Comparison of ENCODE assay signal across 11 mouse cellular contexts in genomic region chr2:181577981-181578581, GRCm38 (mm10). TPM values are rescaled to one million over a fixed set of nuclear protein-coding genes. Genes with fewer than 3 reads are reported as not detected.
DNase-seq lines count a peak whose midpoint lies in the region; ATAC-seq lines count a peak whose summit lies in the region.
"Had no signal": no experiment of that assay in that cellular context is flagged by ENCODE, and none has a peak within 500 bp of the region (broad histone marks: within the 10 kb centered on the region; RNA-seq: fewer than 3 reads in every experiment).

No protein-coding gene starts in this region.

- WGBS in midbrain, embryonic 10.5 days: 85% methylated on average over 7 of the region's 7 CpGs
- WGBS in midbrain, embryonic 11.5 days: 83% methylated on average over 7 of the region's 7 CpGs
- 21% methylated on average over 7 of the region's 7 CpGs for WGBS in liver, embryonic 15.5 days (ENCODE audit: insufficient replicate concordance)
- WGBS in hindbrain, embryonic 14.5 days: 82% methylated on average over 7 of the region's 7 CpGs

- H3K27ac ChIP-seq in midbrain, embryonic 10.5 days (replicated peaks): no peak overlapping the region
- H3K27ac ChIP-seq in midbrain, embryonic 11.5 days (ENCODE audit: low read depth, low read length): no peak overlapping the region
- H3K27ac ChIP-seq in liver, embryonic 15.5 days (replicated peaks): peak overlapping the region; percentile 66
- no peak overlapping the region for H3K27ac ChIP-seq in hindbrain, embryonic 14.5 days
- H3K27ac ChIP-seq: layer of hippocampus, adult 2 months had no signal

- no peak overlapping the region for H3K4me2 ChIP-seq in midbrain, embryonic 11.5 days
- H3K4me2 ChIP-seq in liver, embryonic 15.5 days: peak overlapping the region; percentile 48
- H3K4me2 ChIP-seq in hindbrain, embryonic 14.5 days (replicated peaks): no peak overlapping the region
- H3K4me2 ChIP-seq: hindbrain, embryonic 12.5 days had no signal

- no peak overlapping the region for H3K9ac ChIP-seq in midbrain, embryonic 11.5 days (ENCODE audit: low read length)
- H3K9ac ChIP-seq in liver, embryonic 15.5 days: peak overlapping the region; percentile 26; the same call in 1 of the 2 replicates
- H3K9ac ChIP-seq in hindbrain, embryonic 14.5 days: no peak overlapping the region
- H3K9ac ChIP-seq: hindbrain, embryonic 12.5 days had no signal

- peak; percentile 54 for DNase-seq in gastrocnemius, adult 18-20 months (ENCODE audit: low spot score)
- no peak for DNase-seq in gastrocnemius, postnatal 4 days (ENCODE audit: low spot score in 2 of 2)
- peak; percentile 11 for DNase-seq in midbrain, embryonic 10.5 days (ENCODE audit: low spot score)
- DNase-seq in midbrain, embryonic 11.5 days (ENCODE audit: low spot score, missing footprints): no peak
- peak; percentile 80 to 83 for DNase-seq in cerebellum, postnatal 10 days
- DNase-seq in lung, adult 18-20 months: no peak
- no peak for DNase-seq in hindbrain, embryonic 14.5 days (ENCODE audit: low spot score)

- H3K27me3 ChIP-seq in midbrain, embryonic 10.5 days (ENCODE audit: low read depth, poor library complexity, severe bottlenecking): no peaks in the 10 kb centered on the region
- no peaks in the 10 kb centered on the region for H3K27me3 ChIP-seq in midbrain, embryonic 11.5 days (ENCODE audit: control insufficient read depth, insufficient read depth, low read length)
- no peaks in the 10 kb centered on the region for H3K27me3 ChIP-seq in liver, embryonic 15.5 days
- H3K27me3 ChIP-seq in hindbrain, embryonic 14.5 days (ENCODE audit: control insufficient read depth, insufficient read depth, low read length): no peaks in the 10 kb centered on the region
- H3K27me3 ChIP-seq: CH12.LX; hindbrain, embryonic 12.5 days had no signal

- no peak for ATAC-seq in midbrain, embryonic 11.5 days (ENCODE audit: low FRiP score)
- peak; percentile 44 for ATAC-seq in liver, embryonic 15.5 days (ENCODE audit: insufficient read depth)
- no peak for ATAC-seq in hindbrain, embryonic 14.5 days (ENCODE audit: low FRiP score)

- no peaks in the 10 kb centered on the region for H3K9me3 ChIP-seq in midbrain, embryonic 10.5 days (replicated peaks)
- H3K9me3 ChIP-seq in midbrain, embryonic 11.5 days (ENCODE audit: control insufficient read depth, low read length): no peaks in the 10 kb centered on the region
- no peaks in the 10 kb centered on the region for H3K9me3 ChIP-seq in liver, embryonic 15.5 days (replicated peaks)
- no peaks in the 10 kb centered on the region for H3K9me3 ChIP-seq in hindbrain, embryonic 14.5 days (ENCODE audit: control insufficient read depth, low read length)
- H3K9me3 ChIP-seq: hindbrain, embryonic 12.5 days had no signal

- H3K36me3 ChIP-seq in midbrain, embryonic 10.5 days: peaks cover 19% of the 10 kb centered on the region
- no peaks in the 10 kb centered on the region for H3K36me3 ChIP-seq in midbrain, embryonic 11.5 days (ENCODE audit: control insufficient read depth, insufficient read depth, low read length)
- H3K36me3 ChIP-seq in liver, embryonic 15.5 days (replicated peaks): peaks cover 5% of the 10 kb centered on the region; the same call in 1 of the 2 replicates
- peaks cover 17% of the 10 kb centered on the region for H3K36me3 ChIP-seq in hindbrain, embryonic 14.5 days (replicated peaks; ENCODE audit: control insufficient read depth, insufficient read depth)

- no peak overlapping the region for H3K4me3 ChIP-seq in midbrain, embryonic 10.5 days
- H3K4me3 ChIP-seq in midbrain, embryonic 11.5 days (ENCODE audit: low read depth, low read length): no peak overlapping the region
- 0 out of 2 replicates have a peak overlapping the region, but pooled peaks have one; percentile 3 for H3K4me3 ChIP-seq in liver, embryonic 15.5 days (replicated peaks)
- no peak overlapping the region for H3K4me3 ChIP-seq in hindbrain, embryonic 14.5 days (replicated peaks; ENCODE audit: low read length)
- H3K4me3 ChIP-seq: hindbrain, embryonic 12.5 days; layer of hippocampus, adult 2 months had no signal

- peaks cover 26% of the 10 kb centered on the region for H3K4me1 ChIP-seq in midbrain, embryonic 10.5 days
- H3K4me1 ChIP-seq in midbrain, embryonic 11.5 days (ENCODE audit: control insufficient read depth, insufficient read depth, low read length): peaks cover 6% of the 10 kb centered on the region
- H3K4me1 ChIP-seq in liver, embryonic 15.5 days (replicated peaks): peaks cover 88% of the 10 kb centered on the region
- H3K4me1 ChIP-seq in hindbrain, embryonic 14.5 days (replicated peaks; ENCODE audit: control insufficient read depth, insufficient read depth, low read length): peaks cover 30% of the 10 kb centered on the region

RNA-seq across cellular contexts. Expression of gene Uckl1, which starts 6.6 kb away (rescaled TPM):
- 10 to 100 TPM; 23.2 to 23.4 TPM for total RNA-seq in gastrocnemius, adult 18-20 months (2021)
- 10 to 100 TPM; 40.2 to 49.9 TPM for total RNA-seq in gastrocnemius, postnatal 4 days (2021)
- 49.8 and 59.3 TPM in 2 replicates for polyA plus RNA-seq in midbrain, embryonic 10.5 days (2016; fragmentation: Nextera tagmentation; extraction: Ambion mirVana)
- polyA plus RNA-seq in midbrain, embryonic 11.5 days (2014; fragmentation: Nextera tagmentation; extraction: Ambion mirVana): 46.4 and 50.2 TPM in 2 replicates
- polyA plus RNA-seq in liver, embryonic 15.5 days (2015; fragmentation: Nextera tagmentation; extraction: Ambion mirVana): 20.4 and 27.5 TPM in 2 replicates
- polyA plus RNA-seq in hindbrain, embryonic 14.5 days (2014; fragmentation: Nextera tagmentation; extraction: Ambion mirVana): 57.2 and 60.7 TPM in 2 replicates

RNA-seq across cellular contexts. Expression of gene Prpf6, which starts 13.6 kb away (rescaled TPM):
- total RNA-seq in gastrocnemius, adult 18-20 months (2021): 10 to 100 TPM; 30.8 to 34.2 TPM
- total RNA-seq in gastrocnemius, postnatal 4 days (2021): 10 to 100 TPM; 41.9 to 43.9 TPM
- polyA plus RNA-seq in midbrain, embryonic 10.5 days (2016; fragmentation: Nextera tagmentation; extraction: Ambion mirVana): 82.0 and 85.4 TPM in 2 replicates
- polyA plus RNA-seq in midbrain, embryonic 11.5 days (2014; fragmentation: Nextera tagmentation; extraction: Ambion mirVana): 77.0 and 82.6 TPM in 2 replicates
- 23.8 and 25.9 TPM in 2 replicates for polyA plus RNA-seq in liver, embryonic 15.5 days (2015; fragmentation: Nextera tagmentation; extraction: Ambion mirVana)
- polyA plus RNA-seq in hindbrain, embryonic 14.5 days (2014; fragmentation: Nextera tagmentation; extraction: Ambion mirVana): 53.9 and 58.2 TPM in 2 replicates

RNA-seq across cellular contexts. Expression of gene Zfp512b, which starts 14.5 kb away (rescaled TPM):
- total RNA-seq in gastrocnemius, adult 18-20 months (2021): 10 to 100 TPM; 13.5 to 18.0 TPM
- 10 to 100 TPM; 49.8 to 51.4 TPM for total RNA-seq in gastrocnemius, postnatal 4 days (2021)
- polyA plus RNA-seq in midbrain, embryonic 10.5 days (2016; fragmentation: Nextera tagmentation; extraction: Ambion mirVana): 34.6 and 48.0 TPM in 2 replicates
- polyA plus RNA-seq in midbrain, embryonic 11.5 days (2014; fragmentation: Nextera tagmentation; extraction: Ambion mirVana): 24.6 and 27.0 TPM in 2 replicates
- polyA plus RNA-seq in liver, embryonic 15.5 days (2015; fragmentation: Nextera tagmentation; extraction: Ambion mirVana): 9.3 and 9.6 TPM in 2 replicates
- polyA plus RNA-seq in hindbrain, embryonic 14.5 days (2014; fragmentation: Nextera tagmentation; extraction: Ambion mirVana): 68.3 and 86.2 TPM in 2 replicates

RNA-seq across cellular contexts. Expression of gene Samd10, which starts 20.9 kb away (rescaled TPM):
- 1 to 10 TPM; 1.3 to 3.2 TPM for total RNA-seq in gastrocnemius, adult 18-20 months (2021)
- 1 to 10 TPM; 1.7 to 1.9 TPM for total RNA-seq in gastrocnemius, postnatal 4 days (2021)
- 36.4 and 56.1 TPM in 2 replicates for polyA plus RNA-seq in midbrain, embryonic 10.5 days (2016; fragmentation: Nextera tagmentation; extraction: Ambion mirVana)
- 63.4 and 64.4 TPM in 2 replicates for polyA plus RNA-seq in midbrain, embryonic 11.5 days (2014; fragmentation: Nextera tagmentation; extraction: Ambion mirVana)
- polyA plus RNA-seq in liver, embryonic 15.5 days (2015; fragmentation: Nextera tagmentation; extraction: Ambion mirVana): 2.2 and 2.6 TPM in 2 replicates
- polyA plus RNA-seq in hindbrain, embryonic 14.5 days (2014; fragmentation: Nextera tagmentation; extraction: Ambion mirVana): 192 and 211 TPM in 2 replicates

RNA-seq across cellular contexts. Expression of gene Dnajc5, which starts 57.8 kb away (rescaled TPM):
- 10 to 100 TPM; 42.2 to 47.7 TPM for total RNA-seq in gastrocnemius, adult 18-20 months (2021)
- total RNA-seq in gastrocnemius, postnatal 4 days (2021): 10 to 100 TPM; 84.7 to 88.0 TPM
- 95.6 and 110 TPM in 2 replicates for polyA plus RNA-seq in midbrain, embryonic 10.5 days (2016; fragmentation: Nextera tagmentation; extraction: Ambion mirVana)
- 93.6 and 102 TPM in 2 replicates for polyA plus RNA-seq in midbrain, embryonic 11.5 days (2014; fragmentation: Nextera tagmentation; extraction: Ambion mirVana)
- polyA plus RNA-seq in liver, embryonic 15.5 days (2015; fragmentation: Nextera tagmentation; extraction: Ambion mirVana): 27.7 and 29.8 TPM in 2 replicates
- 234 and 264 TPM in 2 replicates for polyA plus RNA-seq in hindbrain, embryonic 14.5 days (2014; fragmentation: Nextera tagmentation; extraction: Ambion mirVana)

Comparison
In these comparisons a context has a peak if more than half of its experiments do, and no peak if none do; other contexts are left out.
1. DNase-seq: peak in gastrocnemius, adult 18-20 months (single experiment), midbrain, embryonic 10.5 days (single experiment) and cerebellum, postnatal 10 days (2 of 2); none in gastrocnemius, postnatal 4 days (0 of 2), midbrain, embryonic 11.5 days (single experiment), lung, adult 18-20 months (0 of 2) and hindbrain, embryonic 14.5 days (single experiment).